Mouse (Mus musculus): ENCODE results near the gene Acadl.

DNA sequence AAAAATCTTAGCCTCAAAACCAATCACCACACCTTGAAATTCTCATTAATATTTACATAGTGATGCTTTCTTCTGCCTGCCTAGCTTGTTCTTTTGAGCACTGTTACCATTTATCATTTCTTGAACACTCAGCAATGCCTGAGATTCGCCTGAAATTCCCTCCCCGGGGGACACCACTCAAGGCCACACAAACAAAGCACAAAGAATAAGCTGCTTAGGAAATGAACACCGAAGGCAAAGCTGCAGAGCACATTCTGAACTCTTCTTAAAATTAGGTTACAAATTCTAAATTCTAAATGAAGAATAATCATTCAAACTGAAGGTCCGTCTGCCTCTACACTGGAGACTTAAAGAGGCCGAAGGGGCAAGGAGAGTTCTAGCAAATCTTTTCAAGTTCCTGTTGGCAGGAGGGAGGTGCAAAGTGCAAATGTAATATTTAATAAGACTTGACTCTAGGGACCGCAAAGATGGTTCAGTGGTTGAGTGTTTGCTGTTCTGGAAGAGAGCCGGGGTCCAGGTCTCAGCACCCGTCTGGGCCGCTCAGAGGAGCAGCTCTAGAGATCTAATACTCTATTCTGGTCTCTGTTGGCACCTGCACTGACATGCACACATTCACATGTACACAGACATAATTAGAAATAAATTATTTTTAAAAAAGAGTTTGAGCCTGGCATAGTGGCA, 33.5 kb downstream of the Acadl start:
- no peak for TF ChIP-seq POLR2A (IDR thresholded peaks at IDR 0.05; ENCODE audit: control insufficient read depth, extremely low read depth, insufficient read depth, low read length, poor library complexity)
- TF ChIP-seq CTCF (IDR thresholded peaks at IDR 0.05; ENCODE audit: borderline replicate concordance, control insufficient read depth, extremely low read depth, insufficient read depth, low read length, poor library complexity), result no peak
